Mouse (Mus musculus): ENCODE measurements at regions not wholly inside any gene's neighbourhood (a gene's known extent, or its start where the extent isn't known, plus 50 kb on each side); places are given as distances from the start of the nearest gene placed in this dataset.

GRCm38 (mm10) chr5:74830646-74831045 is 127.9 kb upstream of the Lnx1 start:
- TF ChIP-seq POLR2A (IDR thresholded peaks at IDR 0.05; ENCODE audit: control insufficient read depth, low read depth, low read length) (no peak), CTCF (IDR thresholded peaks at IDR 0.05; ENCODE audit: control insufficient read depth, insufficient read depth, insufficient replicate concordance, low read depth, low read length) (no peak)
- H3K4me3 ChIP-seq (ENCODE audit: control insufficient read depth, low read depth, low read length) = no peak overlapping the region
- H3K27me3 ChIP-seq (ENCODE audit: control insufficient read depth, insufficient read depth, low read length) = no peaks in the 10 kb centered on the region
- no peak overlapping the region for H3K27ac ChIP-seq (ENCODE audit: control insufficient read depth, insufficient read depth, low read depth, low read length)
- no peaks in the 10 kb centered on the region for H3K4me1 ChIP-seq (ENCODE audit: control insufficient read depth, insufficient read depth, low read length)
- H3K36me3 ChIP-seq (ENCODE audit: control insufficient read depth, insufficient read depth, low read length) = no peaks in the 10 kb centered on the region

GRCm38 (mm10) chr5:74829003-74829402 is 126.3 kb upstream of the Lnx1 start:
- Histone ChIP-seq H3K4me1 (ENCODE audit: control insufficient read depth, insufficient read depth, low read length) (no peaks in the 10 kb centered on the region), H3K4me3 (ENCODE audit: control insufficient read depth, low read depth, low read length) (no peak overlapping the region), H3K27ac (ENCODE audit: control insufficient read depth, insufficient read depth, low read depth, low read length) (no peak overlapping the region), H3K27me3 (ENCODE audit: control insufficient read depth, insufficient read depth, low read length) (no peaks in the 10 kb centered on the region), H3K36me3 (ENCODE audit: control insufficient read depth, insufficient read depth, low read length) (no peaks in the 10 kb centered on the region)
- TF ChIP-seq CTCF (IDR thresholded peaks at IDR 0.05; ENCODE audit: control insufficient read depth, insufficient read depth, insufficient replicate concordance, low read depth, low read length) = no peak
- TF ChIP-seq POLR2A (IDR thresholded peaks at IDR 0.05; ENCODE audit: control insufficient read depth, low read depth, low read length) = no peak

GRCm38 (mm10) chr5:74827944-74828343 is 125.2 kb upstream of the Lnx1 start:
- Histone ChIP-seq H3K4me1 (ENCODE audit: control insufficient read depth, insufficient read depth, low read length) (no peaks in the 10 kb centered on the region), H3K4me3 (ENCODE audit: control insufficient read depth, low read depth, low read length) (no peak overlapping the region), H3K36me3 (ENCODE audit: control insufficient read depth, insufficient read depth, low read length) (no peaks in the 10 kb centered on the region), H3K27ac (ENCODE audit: control insufficient read depth, insufficient read depth, low read depth, low read length) (no peak overlapping the region), H3K27me3 (ENCODE audit: control insufficient read depth, insufficient read depth, low read length) (no peaks in the 10 kb centered on the region)
- no peak for TF ChIP-seq CTCF (IDR thresholded peaks at IDR 0.05; ENCODE audit: control insufficient read depth, insufficient read depth, insufficient replicate concordance, low read depth, low read length)
- TF ChIP-seq POLR2A (IDR thresholded peaks at IDR 0.05; ENCODE audit: control insufficient read depth, low read depth, low read length) = no peak

GRCm38 (mm10) chr5:74825517-74826254 is 123.0 kb upstream of the Lnx1 start:
- H3K4me1 ChIP-seq (ENCODE audit: control insufficient read depth, insufficient read depth, low read length) = no peaks in the 10 kb centered on the region
- no peak overlapping the region for H3K4me3 ChIP-seq (ENCODE audit: control insufficient read depth, low read depth, low read length)
- no peaks in the 10 kb centered on the region for H3K27me3 ChIP-seq (ENCODE audit: control insufficient read depth, insufficient read depth, low read length)
- no peak overlapping the region for H3K27ac ChIP-seq (ENCODE audit: control insufficient read depth, insufficient read depth, low read depth, low read length)
- TF ChIP-seq CTCF (IDR thresholded peaks at IDR 0.05; ENCODE audit: control insufficient read depth, insufficient read depth, insufficient replicate concordance, low read depth, low read length) (no peak), POLR2A (IDR thresholded peaks at IDR 0.05; ENCODE audit: control insufficient read depth, low read depth, low read length) (no peak)
- H3K36me3 ChIP-seq (ENCODE audit: control insufficient read depth, insufficient read depth, low read length) = no peaks in the 10 kb centered on the region

- TF ChIP-seq POLR2A (IDR thresholded peaks at IDR 0.05; ENCODE audit: control insufficient read depth, low read depth, low read length) (no peak), CTCF (IDR thresholded peaks at IDR 0.05; ENCODE audit: control insufficient read depth, insufficient read depth, insufficient replicate concordance, low read depth, low read length) (no peak)
- Histone ChIP-seq H3K4me1 (ENCODE audit: control insufficient read depth, insufficient read depth, low read length) (no peaks in the 10 kb centered on the region), H3K36me3 (ENCODE audit: control insufficient read depth, insufficient read depth, low read length) (no peaks in the 10 kb centered on the region), H3K27ac (ENCODE audit: control insufficient read depth, insufficient read depth, low read depth, low read length) (no peak overlapping the region), H3K27me3 (ENCODE audit: control insufficient read depth, insufficient read depth, low read length) (no peaks in the 10 kb centered on the region), H3K4me3 (ENCODE audit: control insufficient read depth, low read depth, low read length) (no peak overlapping the region)
Measured at GRCm38 (mm10) chr5:74823719-74824118, 121.0 kb upstream of the Lnx1 start.

- Histone ChIP-seq H3K27ac (ENCODE audit: control insufficient read depth, insufficient read depth, low read depth, low read length) (no peak overlapping the region), H3K4me1 (ENCODE audit: control insufficient read depth, insufficient read depth, low read length) (no peaks in the 10 kb centered on the region), H3K27me3 (ENCODE audit: control insufficient read depth, insufficient read depth, low read length) (no peaks in the 10 kb centered on the region), H3K4me3 (ENCODE audit: control insufficient read depth, low read depth, low read length) (no peak overlapping the region), H3K36me3 (ENCODE audit: control insufficient read depth, insufficient read depth, low read length) (no peaks in the 10 kb centered on the region)
- no peak for TF ChIP-seq CTCF (IDR thresholded peaks at IDR 0.05; ENCODE audit: control insufficient read depth, insufficient read depth, insufficient replicate concordance, low read depth, low read length)
- no peak for TF ChIP-seq POLR2A (IDR thresholded peaks at IDR 0.05; ENCODE audit: control insufficient read depth, low read depth, low read length)
Measured at GRCm38 (mm10) chr5:74821969-74822368, 119.3 kb upstream of the Lnx1 start.

GRCm38 (mm10) chr5:74816523-74816922 is 113.8 kb upstream of the Lnx1 start:
- no peak overlapping the region for H3K27ac ChIP-seq (ENCODE audit: control insufficient read depth, insufficient read depth, low read depth, low read length)
- no peak overlapping the region for H3K4me3 ChIP-seq (ENCODE audit: control insufficient read depth, low read depth, low read length)
- H3K36me3 ChIP-seq (ENCODE audit: control insufficient read depth, insufficient read depth, low read length) = no peaks in the 10 kb centered on the region
- TF ChIP-seq CTCF (IDR thresholded peaks at IDR 0.05; ENCODE audit: control insufficient read depth, insufficient read depth, insufficient replicate concordance, low read depth, low read length) (no peak), POLR2A (IDR thresholded peaks at IDR 0.05; ENCODE audit: control insufficient read depth, low read depth, low read length) (no peak)
- no peaks in the 10 kb centered on the region for H3K4me1 ChIP-seq (ENCODE audit: control insufficient read depth, insufficient read depth, low read length)
- no peaks in the 10 kb centered on the region for H3K27me3 ChIP-seq (ENCODE audit: control insufficient read depth, insufficient read depth, low read length)

Data from testis, adult 2 months (tissue).